Mouse (Mus musculus): ENCODE results near the gene Actg1. TPM values are rescaled to one million over a fixed set of nuclear protein-coding genes. Genes with fewer than 3 reads are reported as not detected.

The Actg1 gene
- polyA plus RNA-seq, 1 experiment = 7,516 TPM

DNA sequence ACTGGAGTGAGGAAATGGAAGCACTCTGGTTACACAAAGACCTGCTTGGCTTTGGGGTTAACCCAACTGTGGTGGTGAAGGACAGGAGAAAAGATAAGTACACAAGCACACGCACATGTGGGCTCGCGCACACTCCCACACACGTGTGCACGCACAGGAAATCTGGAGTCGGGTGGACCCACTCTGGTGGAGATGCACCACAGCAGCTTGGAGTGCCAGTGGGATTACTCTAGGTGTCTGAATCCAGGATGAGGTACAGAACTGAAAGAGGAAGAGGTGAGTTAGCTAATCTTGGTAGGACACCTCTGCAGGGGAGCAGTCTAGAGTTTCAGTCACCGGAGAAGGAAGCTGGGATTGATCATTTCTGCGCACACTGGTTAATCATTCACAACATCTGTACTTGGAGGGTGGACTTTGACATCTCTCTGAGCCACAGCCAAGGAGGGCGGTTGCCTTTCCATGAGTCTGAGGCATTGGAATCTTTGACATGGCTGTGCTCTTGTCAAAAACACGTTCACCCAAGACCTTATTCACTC is 8.3 kb downstream of the Actg1 start:
- TF ChIP-seq MYOG (IDR thresholded peaks at IDR 0.05; ENCODE audit: control insufficient read depth, extremely low read depth, insufficient read length) (no peak), CEBPB (IDR thresholded peaks at IDR 0.05; ENCODE audit: low read depth) (no peak), CTCF (IDR thresholded peaks at IDR 0.05; ENCODE audit: control insufficient read depth, insufficient read depth, insufficient read length) (no peak), MAX (IDR thresholded peaks at IDR 0.05) (no peak), MYOD1 (IDR thresholded peaks at IDR 0.05; ENCODE audit: control insufficient read depth, insufficient read length, low read depth) (no peak), FOSL1 (IDR thresholded peaks at IDR 0.05; ENCODE audit: insufficient read depth, low read length, poor library complexity, severe bottlenecking) (no peak), USF1 (IDR thresholded peaks at IDR 0.05; ENCODE audit: low read depth) (no peak)
- Histone ChIP-seq H3K4me3 (ENCODE audit: insufficient read depth, poor library complexity, severe bottlenecking) (no peak overlapping the region), H3K27me3 (ENCODE audit: control insufficient read depth, insufficient read depth, insufficient read length) (no peaks in the 10 kb centered on the region), H3K79me3 (ENCODE audit: low read depth) (peaks cover 2% of the 10 kb centered on the region), H3ac (ENCODE audit: control insufficient read depth, insufficient read length, low read depth) (no peak overlapping the region), H3K79me2 (ENCODE audit: control insufficient read depth, insufficient read depth) (peaks cover 2% of the 10 kb centered on the region), H3K36me3 (ENCODE audit: control insufficient read depth, insufficient read depth) (peaks cover 2% of the 10 kb centered on the region)

DNA sequence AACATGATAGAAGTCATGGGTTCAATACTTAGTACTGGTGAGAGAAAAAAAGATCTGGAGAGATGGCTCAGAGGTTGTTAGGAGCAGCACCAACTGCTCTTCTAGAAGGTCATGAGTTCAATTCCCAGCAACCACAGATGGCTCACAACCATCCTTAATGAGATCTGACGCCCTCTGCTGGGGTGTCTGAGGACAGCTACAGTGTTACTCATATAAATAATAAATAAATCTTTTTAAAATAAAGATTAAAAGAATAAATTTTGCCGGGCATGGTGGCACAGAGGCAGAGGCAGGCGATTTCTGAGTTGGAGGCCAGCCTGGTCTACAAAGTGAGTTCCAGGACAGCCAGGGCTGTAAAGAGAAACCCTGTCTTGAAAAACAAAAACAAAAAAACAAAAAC is 9.6 kb downstream of the Actg1 start:
- H3ac ChIP-seq (ENCODE audit: control insufficient read depth, insufficient read length, low read depth) = no peak overlapping the region
- H3K27me3 ChIP-seq (ENCODE audit: control insufficient read depth, insufficient read depth, insufficient read length) = no peaks in the 10 kb centered on the region
- H3K79me3 ChIP-seq (ENCODE audit: low read depth) = no peaks in the 10 kb centered on the region
- H3K79me2 ChIP-seq (ENCODE audit: control insufficient read depth, insufficient read depth) = no peaks in the 10 kb centered on the region
- TF ChIP-seq USF1 (IDR thresholded peaks at IDR 0.05; ENCODE audit: low read depth) (no peak), FOSL1 (IDR thresholded peaks at IDR 0.05; ENCODE audit: insufficient read depth, low read length, poor library complexity, severe bottlenecking) (no peak), CTCF (IDR thresholded peaks at IDR 0.05; ENCODE audit: control insufficient read depth, insufficient read depth, insufficient read length) (no peak), MAX (IDR thresholded peaks at IDR 0.05) (no peak), MYOD1 (IDR thresholded peaks at IDR 0.05; ENCODE audit: control insufficient read depth, insufficient read length, low read depth) (no peak)
- H3K4me3 ChIP-seq (ENCODE audit: insufficient read depth, poor library complexity, severe bottlenecking) = no peak overlapping the region
- no peaks in the 10 kb centered on the region for H3K36me3 ChIP-seq (ENCODE audit: control insufficient read depth, insufficient read depth)

DNA sequence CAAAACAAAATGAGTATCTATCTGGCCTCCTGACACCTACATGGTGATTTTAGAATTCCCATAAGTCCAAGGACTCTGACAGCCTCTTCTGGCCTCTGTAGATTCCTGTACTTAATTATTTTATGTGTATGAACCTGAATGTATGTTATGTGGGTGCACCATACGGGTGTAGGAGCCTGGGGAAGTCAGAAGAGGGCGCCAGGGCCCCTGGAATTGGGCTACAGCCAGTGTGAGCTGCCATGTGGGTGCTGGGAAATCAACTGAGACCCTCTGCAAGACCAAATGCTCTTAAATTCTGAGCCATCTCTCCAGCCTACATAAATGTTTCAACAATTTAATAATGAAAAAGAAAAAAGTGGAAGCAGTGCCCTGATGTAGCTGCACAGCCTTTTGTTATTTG is 10.9 kb downstream of the Actg1 start:
- Histone ChIP-seq H3K79me3 (ENCODE audit: low read depth) (no peaks in the 10 kb centered on the region), H3K4me3 (ENCODE audit: insufficient read depth, poor library complexity, severe bottlenecking) (no peak overlapping the region), H3K79me2 (ENCODE audit: control insufficient read depth, insufficient read depth) (no peaks in the 10 kb centered on the region), H3K27me3 (ENCODE audit: control insufficient read depth, insufficient read depth, insufficient read length) (no peaks in the 10 kb centered on the region), H3K36me3 (ENCODE audit: control insufficient read depth, insufficient read depth) (no peaks in the 10 kb centered on the region), H3ac (ENCODE audit: control insufficient read depth, insufficient read length, low read depth) (no peak overlapping the region)
- TF ChIP-seq CTCF (IDR thresholded peaks at IDR 0.05; ENCODE audit: control insufficient read depth, insufficient read depth, insufficient read length) = no peak
- no peak for TF ChIP-seq FOSL1 (IDR thresholded peaks at IDR 0.05; ENCODE audit: insufficient read depth, low read length, poor library complexity, severe bottlenecking)
- no peak for TF ChIP-seq MAX (IDR thresholded peaks at IDR 0.05)
- TF ChIP-seq CEBPB (IDR thresholded peaks at IDR 0.05; ENCODE audit: low read depth) = no peak
- TF ChIP-seq USF1 (IDR thresholded peaks at IDR 0.05; ENCODE audit: low read depth) = no peak

DNA sequence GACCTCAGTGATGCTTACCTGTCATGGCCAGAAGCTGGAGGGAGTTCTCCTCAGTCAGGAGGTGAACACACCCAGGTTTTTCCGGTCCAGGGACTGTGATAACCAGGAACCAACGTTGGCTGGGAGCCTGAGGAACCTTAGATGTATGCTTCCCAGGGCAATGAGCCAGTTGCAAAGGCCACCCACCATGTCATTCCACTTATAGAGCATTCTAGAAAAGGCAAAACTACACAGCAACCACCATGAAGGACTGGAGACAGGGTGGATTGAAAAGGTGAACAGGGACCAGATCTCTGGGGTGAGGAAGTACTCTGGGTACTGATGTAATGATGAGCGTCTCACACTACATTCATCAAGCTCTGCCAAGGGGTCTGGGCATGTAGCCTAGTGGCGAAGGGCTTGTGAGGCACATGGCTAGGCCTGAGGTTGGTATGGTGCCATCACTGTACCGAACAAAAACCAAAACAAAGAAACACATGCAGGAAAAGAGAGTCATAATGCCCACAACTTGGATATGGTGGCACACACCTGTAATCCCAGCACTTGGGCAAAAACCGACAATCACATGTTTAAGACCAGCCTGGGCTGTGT is 12.8 kb downstream of the Actg1 start:
- no peak for TF ChIP-seq USF1 (IDR thresholded peaks at IDR 0.05; ENCODE audit: low read depth)
- no peak for TF ChIP-seq CEBPB (IDR thresholded peaks at IDR 0.05; ENCODE audit: low read depth)
- no peak for TF ChIP-seq MYOG (IDR thresholded peaks at IDR 0.05; ENCODE audit: control insufficient read depth, extremely low read depth, insufficient read length)
- TF ChIP-seq FOSL1 (IDR thresholded peaks at IDR 0.05; ENCODE audit: insufficient read depth, low read length, poor library complexity, severe bottlenecking) = no peak
- Histone ChIP-seq H3K79me3 (ENCODE audit: low read depth) (no peaks in the 10 kb centered on the region), H3K79me2 (ENCODE audit: control insufficient read depth, insufficient read depth) (no peaks in the 10 kb centered on the region), H3K36me3 (ENCODE audit: control insufficient read depth, insufficient read depth) (no peaks in the 10 kb centered on the region), H3ac (ENCODE audit: control insufficient read depth, insufficient read length, low read depth) (no peak overlapping the region), H3K4me3 (ENCODE audit: insufficient read depth, poor library complexity, severe bottlenecking) (no peak overlapping the region), H3K27me3 (ENCODE audit: control insufficient read depth, insufficient read depth, insufficient read length) (no peaks in the 10 kb centered on the region)

DNA sequence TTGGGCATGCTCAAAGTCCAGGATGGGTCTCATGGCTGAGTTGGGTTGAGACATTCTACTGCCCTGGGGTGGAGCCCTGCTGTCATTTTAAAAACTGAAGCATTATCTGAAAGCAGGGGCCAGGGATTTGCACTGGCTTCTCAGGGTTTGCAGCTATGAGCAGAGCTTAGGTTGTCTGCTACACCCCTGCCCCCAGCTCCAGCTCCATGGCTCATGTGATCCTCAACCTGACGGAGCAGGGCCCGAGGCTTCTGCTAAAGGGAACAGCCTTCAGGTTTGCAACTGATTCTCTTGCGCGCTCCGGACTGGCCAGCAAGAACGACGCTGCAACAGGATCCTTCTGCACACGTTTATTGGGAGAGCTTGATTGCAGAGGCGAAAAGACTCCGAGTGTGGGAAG is 28.2 kb downstream of the Actg1 start:
- Histone ChIP-seq H3K4me3 (ENCODE audit: insufficient read depth, poor library complexity, severe bottlenecking) (no peak overlapping the region), H3K27me3 (ENCODE audit: control insufficient read depth, insufficient read depth, insufficient read length) (no peaks in the 10 kb centered on the region), H3K79me2 (ENCODE audit: control insufficient read depth, insufficient read depth) (peaks cover 12% of the 10 kb centered on the region), H3K79me3 (ENCODE audit: low read depth) (no peaks in the 10 kb centered on the region), H3ac (ENCODE audit: control insufficient read depth, insufficient read length, low read depth) (no peak overlapping the region), H3K36me3 (ENCODE audit: control insufficient read depth, insufficient read depth) (no peaks in the 10 kb centered on the region)
- TF ChIP-seq MAX (IDR thresholded peaks at IDR 0.05) = no peak
- TF ChIP-seq MYOD1 (IDR thresholded peaks at IDR 0.05; ENCODE audit: control insufficient read depth, insufficient read length, low read depth) = no peak
- no peak for TF ChIP-seq MYOG (IDR thresholded peaks at IDR 0.05; ENCODE audit: control insufficient read depth, extremely low read depth, insufficient read length)
- no peak for TF ChIP-seq FOSL1 (IDR thresholded peaks at IDR 0.05; ENCODE audit: insufficient read depth, low read length, poor library complexity, severe bottlenecking)
- TF ChIP-seq CTCF (IDR thresholded peaks at IDR 0.05; ENCODE audit: control insufficient read depth, insufficient read depth, insufficient read length) = no peak
- no peak for TF ChIP-seq CEBPB (IDR thresholded peaks at IDR 0.05; ENCODE audit: low read depth)
- TF ChIP-seq USF1 (IDR thresholded peaks at IDR 0.05; ENCODE audit: low read depth) = no peak

DNA sequence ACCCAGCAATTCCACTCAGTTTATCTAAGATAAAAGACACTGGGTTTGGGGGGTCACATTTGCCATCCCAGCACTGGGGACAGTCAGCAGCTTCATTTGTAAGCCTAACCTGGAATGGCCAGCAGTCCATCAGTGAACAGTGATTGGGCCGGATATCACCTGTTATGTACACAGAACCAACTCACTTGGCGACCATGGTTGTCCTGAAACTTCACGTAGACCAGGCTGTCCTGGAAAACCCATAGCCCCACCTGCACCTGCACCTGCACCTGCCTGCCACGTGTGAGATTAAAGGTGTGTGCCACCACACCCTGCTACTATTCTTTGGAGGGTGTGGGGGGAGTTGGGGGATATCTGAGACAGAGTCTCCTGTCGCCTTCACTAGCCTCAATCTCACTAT is 29.0 kb downstream of the Actg1 start:
- TF ChIP-seq FOSL1 (IDR thresholded peaks at IDR 0.05; ENCODE audit: insufficient read depth, low read length, poor library complexity, severe bottlenecking) = no peak
- no peak for TF ChIP-seq MAX (IDR thresholded peaks at IDR 0.05)
- no peak for TF ChIP-seq USF1 (IDR thresholded peaks at IDR 0.05; ENCODE audit: low read depth)
- TF ChIP-seq MYOG (IDR thresholded peaks at IDR 0.05; ENCODE audit: control insufficient read depth, extremely low read depth, insufficient read length) = no peak
- TF ChIP-seq MYOD1 (IDR thresholded peaks at IDR 0.05; ENCODE audit: control insufficient read depth, insufficient read length, low read depth) = no peak
- no peak for TF ChIP-seq CTCF (IDR thresholded peaks at IDR 0.05; ENCODE audit: control insufficient read depth, insufficient read depth, insufficient read length)
- TF ChIP-seq CEBPB (IDR thresholded peaks at IDR 0.05; ENCODE audit: low read depth) = no peak
- Histone ChIP-seq H3K79me3 (ENCODE audit: low read depth) (no peaks in the 10 kb centered on the region), H3K4me3 (ENCODE audit: insufficient read depth, poor library complexity, severe bottlenecking) (no peak overlapping the region), H3ac (ENCODE audit: control insufficient read depth, insufficient read length, low read depth) (no peak overlapping the region), H3K27me3 (ENCODE audit: control insufficient read depth, insufficient read depth, insufficient read length) (no peaks in the 10 kb centered on the region), H3K79me2 (ENCODE audit: control insufficient read depth, insufficient read depth) (peaks cover 12% of the 10 kb centered on the region), H3K36me3 (ENCODE audit: control insufficient read depth, insufficient read depth) (no peaks in the 10 kb centered on the region)
